Mouse (Mus musculus): ENCODE measurements at regions not wholly inside any gene's neighbourhood (a gene's known extent, or its start where the extent isn't known, plus 50 kb on each side); places are given as distances from the start of the nearest gene placed in this dataset.

GRCm38 (mm10) chr17:83295526-83296238 lies 55.0 kb upstream of the Eml4 start:
- TF ChIP-seq GATA1 (IDR thresholded peaks at IDR 0.05; ENCODE audit: low read length) = no peak
- TF ChIP-seq TAL1 (IDR thresholded peaks at IDR 0.05; ENCODE audit: low read length) = no peak
